Mouse (Mus musculus) layer of hippocampus, postnatal 10 days (tissue): ENCODE results near the gene Gm20388. TPM values are rescaled to one million over a fixed set of nuclear protein-coding genes. Genes with fewer than 3 reads are reported as not detected.
A peak's percentile ranks its signal among the peaks of the same experiment; 100 is the strongest.

Experiments
- DNase-seq, 2 experiments: peaks; one replicate each; pipeline ENCODE4 v3.0.0; 2021; ENCODE audit warnings: low spot score in 2 of 2
- total RNA-seq, 2 experiments: library from RNA; stranded (reverse); gene quantifications; 2 replicates each; pipeline ENCODE4 v1.2.3; 2021

Gene Gm20388
- total RNA-seq, 2 experiments from 2014 or later: not detected

DNA sequence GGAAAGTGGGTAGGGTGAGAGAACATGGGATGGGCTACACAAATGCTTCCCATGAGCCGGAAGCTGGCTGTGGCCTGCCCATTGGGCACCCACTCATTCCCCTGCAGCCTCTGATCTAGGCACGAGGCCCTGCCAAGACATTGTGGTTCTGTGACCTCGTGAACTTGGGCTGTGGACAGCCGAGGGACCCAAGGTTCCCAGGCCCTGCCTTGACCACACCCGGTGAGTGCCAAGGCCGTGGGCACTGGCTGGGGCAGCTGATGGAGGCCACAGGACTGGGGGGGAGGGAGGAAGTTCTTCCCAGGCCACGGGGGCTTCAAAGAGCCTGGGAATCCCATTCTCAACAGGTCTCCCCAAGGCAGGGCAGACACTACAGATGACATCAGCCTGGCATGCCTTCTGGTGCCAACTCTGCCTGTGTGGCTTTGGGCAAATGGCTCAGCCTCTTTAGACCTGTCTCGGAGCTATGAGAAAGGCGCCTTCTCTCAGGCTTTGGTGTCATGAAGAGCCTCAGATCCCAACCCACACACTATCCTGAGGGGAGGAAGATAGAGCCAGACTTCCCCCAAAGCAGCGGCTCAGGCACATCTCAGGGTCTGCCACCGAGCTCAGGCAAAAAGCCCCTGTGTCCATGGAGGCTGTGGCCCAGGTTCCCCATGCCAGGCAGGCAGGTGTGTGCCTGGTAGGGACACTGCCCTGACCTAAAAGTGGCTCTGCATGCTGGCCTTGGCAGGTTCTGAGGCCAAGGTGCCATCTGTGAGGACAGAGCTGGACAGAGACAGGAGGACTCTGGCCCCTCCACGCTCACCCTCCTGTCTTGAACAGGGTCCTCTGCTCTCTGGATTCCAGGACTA lies 2941.3 kb downstream of the Gm20388 start:
- DNase-seq: no peak

DNA sequence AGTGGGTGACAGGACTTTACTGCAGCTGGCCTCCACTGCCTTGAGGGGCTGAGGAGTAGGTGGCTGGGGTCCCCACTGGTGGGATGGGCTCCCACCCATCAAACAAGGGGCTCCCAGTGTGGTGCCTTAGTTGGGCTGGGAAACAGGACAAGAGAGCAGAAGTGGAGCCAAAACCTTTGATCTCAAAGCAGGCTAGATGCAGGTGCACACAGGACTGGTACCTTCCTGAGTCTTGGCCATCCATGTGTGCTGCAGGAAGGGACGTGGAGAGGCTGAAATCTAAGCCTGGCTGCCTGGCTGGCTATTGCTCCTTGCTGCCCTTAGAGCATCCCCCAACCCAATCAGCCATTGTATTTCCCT lies 2941.9 kb downstream of the Gm20388 start:
- no peak for DNase-seq

DNA sequence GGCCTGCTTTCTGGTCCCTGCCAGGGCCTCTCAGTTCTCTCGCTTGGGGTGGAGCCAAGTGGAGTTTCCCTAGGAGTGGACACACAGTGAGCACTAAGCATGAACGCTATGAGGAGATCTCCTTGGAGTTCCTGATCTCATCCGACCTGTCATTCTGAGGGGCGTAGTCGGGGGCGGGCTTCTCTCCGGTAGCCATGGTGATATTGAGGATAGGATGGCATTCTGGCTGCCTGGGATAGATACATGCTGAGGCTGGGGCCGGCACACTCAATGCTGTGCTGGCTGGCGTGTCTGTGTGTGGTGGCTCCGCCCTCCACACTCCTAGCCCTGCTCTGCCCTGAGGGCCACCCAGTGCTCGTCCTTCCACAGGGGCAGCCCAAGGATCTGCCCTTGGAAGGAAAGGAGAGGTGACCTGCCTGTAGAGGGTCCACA lies 2942.7 kb downstream of the Gm20388 start:
- DNase-seq: peak; percentile 37 to 51

DNA sequence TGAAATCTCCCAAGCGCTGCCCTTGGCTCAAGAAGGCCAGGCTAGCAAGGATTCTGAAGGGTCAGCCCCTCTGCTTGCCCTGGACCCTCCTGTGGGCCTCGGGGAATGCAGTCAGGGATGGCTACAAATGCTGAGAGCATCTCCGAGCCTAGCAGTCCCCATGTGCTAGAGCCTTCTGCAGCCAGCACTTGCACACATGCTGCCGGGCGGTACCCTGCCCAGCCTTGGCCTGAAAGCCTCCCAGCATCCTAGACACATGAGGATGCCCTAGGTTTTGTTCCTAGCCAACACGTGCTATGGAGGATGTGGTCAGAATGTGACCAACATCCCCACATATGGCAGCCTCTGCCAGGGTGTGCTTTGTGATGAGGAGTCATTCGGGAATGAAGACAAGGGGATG lies 2943.7 kb downstream of the Gm20388 start:
- DNase-seq: no peak

DNA sequence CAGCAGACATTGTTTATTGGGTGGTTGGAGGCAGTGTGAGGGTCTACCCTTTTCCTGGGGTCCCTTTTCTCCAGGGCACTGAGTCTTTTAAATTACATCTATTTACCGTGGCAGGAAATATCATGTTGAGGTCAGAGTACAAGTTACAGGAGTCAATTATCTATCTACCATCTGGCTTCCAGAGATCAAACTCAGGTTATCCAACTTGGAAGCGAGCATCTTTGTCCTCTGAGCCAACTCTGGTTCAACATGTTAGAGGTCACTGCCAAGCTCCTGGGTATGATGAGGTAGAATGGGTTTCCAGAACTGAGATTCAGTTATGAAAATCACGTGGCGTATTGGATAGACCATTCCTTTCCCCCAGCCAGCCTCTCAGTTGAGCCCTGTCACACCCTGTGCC lies 2944.5 kb downstream of the Gm20388 start:
- DNase-seq: no peak

DNA sequence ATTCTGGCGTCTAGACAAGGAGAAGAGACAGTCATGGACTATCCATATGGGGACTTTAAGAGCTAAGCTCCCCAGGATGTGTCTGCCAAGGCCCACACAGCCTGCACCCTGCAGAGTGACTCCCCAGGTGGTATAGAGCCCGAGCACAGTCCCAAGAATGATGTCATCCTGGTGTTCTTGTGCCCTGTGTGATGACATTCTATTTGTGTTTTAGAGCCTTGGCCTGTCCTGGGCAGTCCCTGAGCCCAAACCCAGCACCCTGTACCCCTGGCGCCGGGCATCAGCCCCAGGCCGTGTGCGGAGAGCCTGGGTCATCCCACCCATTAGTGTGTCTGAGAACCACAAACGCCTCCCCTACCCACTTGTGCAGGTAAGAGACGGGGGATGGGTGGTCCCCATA lies 2945.6 kb downstream of the Gm20388 start:
- DNase-seq: no peak

DNA sequence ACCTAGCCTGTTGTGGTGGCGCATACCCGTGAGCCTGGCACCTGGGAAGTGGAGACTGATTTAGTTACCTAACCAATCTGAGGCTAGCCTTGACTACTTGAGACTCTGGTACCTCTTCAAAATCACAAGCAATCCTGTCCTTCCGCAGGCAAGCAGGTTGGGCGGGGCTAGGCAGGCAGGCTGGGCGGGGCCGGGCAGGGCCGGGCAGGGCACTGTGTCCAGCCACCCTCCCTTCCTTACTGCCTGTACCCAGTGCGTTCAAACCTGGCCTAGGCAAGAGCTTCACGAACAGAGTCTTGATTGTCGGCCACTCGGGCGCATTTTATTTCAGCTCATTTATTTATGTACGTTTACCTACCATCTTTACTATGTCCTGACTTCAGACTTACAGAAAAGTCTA lies 2949.2 kb downstream of the Gm20388 start:
- DNase-seq: no peak

DNA sequence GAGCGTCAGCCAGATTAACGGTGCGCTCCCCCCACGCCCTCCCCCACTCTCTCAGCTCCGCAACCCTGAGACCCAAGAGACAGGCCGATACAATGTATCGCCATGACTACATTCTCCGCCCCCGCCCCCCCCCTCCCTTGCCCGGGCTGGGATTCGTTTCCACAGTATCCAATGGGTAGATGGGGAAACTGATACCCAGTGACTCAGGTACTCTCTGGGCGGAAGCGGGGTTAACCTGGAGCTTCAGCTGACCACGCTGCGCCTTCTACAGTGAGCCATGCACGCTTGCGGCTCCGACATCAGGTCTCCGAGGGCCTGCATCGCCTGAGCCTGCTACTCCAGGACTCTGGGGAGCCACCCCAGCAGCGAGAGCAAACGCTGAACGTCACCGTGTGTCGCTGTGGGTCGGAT lies 2954.1 kb downstream of the Gm20388 start:
- DNase-seq: no peak

DNA sequence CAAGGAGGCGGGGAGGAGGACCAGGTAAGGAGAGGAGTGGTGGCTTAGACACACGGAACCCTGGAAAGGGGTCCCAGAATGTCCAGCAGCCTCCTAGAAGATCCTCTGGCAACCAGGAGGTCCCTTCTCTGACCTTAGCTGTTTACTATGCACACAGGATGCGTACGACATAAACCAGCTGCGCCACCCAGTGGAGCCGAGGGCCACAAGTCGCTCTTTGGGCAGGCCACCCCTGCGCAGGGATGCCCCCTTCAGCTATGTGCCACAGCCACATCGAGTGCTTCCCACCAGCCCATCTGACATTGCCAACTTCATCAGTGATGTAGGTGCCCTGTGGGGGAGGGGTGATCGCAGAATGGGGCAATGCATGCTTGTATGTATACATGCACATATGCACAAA lies 2954.8 kb downstream of the Gm20388 start:
- DNase-seq: peak; percentile 19 to 44

DNA sequence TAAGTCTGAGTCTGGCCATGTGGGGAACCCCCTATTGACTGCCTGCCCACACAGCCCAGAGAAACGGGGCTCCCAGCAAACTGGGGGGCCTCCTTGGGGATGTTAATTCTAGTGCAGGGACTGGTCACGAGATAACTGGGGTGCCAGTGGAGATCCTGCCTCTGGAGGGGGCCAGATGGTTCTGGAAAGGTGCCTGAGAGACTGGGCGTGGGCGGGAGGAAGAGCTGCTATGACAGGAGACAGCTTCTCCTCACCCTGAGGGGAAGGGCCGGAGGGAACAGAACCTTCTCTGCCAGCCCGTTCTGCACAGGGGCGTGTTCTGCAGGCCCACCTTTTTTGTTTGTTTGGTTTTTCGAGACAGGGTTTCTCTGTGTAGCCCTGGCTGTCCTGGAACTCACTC lies 2955.6 kb downstream of the Gm20388 start:
- no peak for DNase-seq

DNA sequence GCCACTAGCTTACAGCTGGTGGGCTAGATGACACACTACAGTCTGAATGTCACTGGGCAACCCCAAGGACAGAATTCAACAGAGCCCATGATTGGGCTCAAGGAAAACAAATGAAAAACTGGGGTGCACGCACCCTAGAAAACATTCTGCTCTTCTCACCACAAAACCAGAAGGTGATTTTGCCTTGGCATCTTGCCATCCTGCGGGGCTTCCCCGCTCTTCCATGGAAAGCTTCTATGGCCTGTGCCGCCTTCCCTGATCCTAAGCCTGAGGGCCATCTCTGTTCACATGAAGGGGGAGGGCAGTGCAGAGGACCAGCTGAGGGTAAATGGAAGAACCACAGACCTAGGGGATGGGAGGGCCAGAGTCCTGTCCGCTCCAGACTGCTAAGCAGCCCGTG lies 2957.3 kb downstream of the Gm20388 start:
- DNase-seq: no peak

DNA sequence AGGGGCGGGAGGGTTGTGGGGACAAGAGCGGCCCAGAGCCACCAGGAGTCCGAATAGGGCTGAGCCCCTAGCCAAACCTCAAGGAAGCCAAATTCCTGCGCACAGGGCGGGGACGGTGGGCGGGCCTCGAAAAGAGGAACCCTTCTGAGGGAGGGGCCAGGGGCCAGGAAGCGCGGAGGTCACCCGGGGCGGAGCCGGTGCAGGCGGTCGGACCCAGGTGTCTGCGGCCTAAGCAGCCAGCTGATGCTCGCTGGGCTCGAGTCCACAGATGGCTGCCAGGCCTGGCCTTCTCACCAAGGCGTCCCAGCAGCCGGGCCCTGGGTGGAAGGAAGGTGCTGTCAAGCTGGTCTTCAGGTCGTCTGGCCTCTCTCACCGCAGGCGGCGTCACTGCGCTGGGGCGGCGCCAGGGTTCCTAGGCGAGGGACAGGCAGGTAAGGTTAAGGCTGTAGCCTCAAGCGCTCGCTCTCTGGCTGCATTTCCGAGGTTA lies 2959.8 kb downstream of the Gm20388 start:
- no peak for DNase-seq

DNA sequence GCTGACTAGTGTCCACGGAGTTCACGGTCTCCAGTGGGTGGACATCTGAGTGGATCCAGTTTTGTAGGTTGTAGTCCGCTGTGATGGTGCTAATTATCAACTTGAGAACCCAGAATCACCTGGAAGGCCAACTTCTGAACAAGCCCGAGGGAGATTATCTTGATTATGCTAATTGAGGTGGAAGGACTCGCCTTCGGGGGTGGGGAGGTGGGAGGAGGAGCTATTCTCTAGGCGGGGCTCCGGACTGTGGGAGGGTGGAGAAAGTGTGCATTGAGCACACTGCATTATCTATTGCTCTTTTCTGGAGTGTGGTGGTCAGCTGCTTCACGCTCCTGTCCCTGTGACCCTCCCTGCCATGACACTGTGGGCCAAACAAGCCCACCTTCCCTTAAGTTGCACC lies 2961.0 kb downstream of the Gm20388 start:
- no peak for DNase-seq

DNA sequence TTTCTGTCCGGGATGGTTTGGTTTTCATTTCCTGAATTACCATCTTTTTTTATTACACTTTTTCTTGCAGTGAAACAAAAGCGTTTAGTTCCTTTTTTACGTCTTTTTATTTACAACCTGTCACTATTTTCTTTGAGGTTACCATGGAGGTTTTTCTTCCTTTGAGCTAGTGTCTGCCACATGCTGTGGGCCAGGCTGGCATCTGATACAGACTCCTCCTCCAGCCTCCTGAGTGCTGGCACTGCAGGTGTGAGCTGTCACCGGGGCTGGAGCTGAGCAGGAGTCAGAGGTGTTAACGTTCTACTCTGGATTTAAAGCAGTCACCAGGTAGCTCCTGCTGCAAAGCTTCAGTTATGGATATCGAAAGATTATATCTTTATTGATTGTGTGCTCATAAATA lies 2962.5 kb downstream of the Gm20388 start:
- no peak for DNase-seq

DNA sequence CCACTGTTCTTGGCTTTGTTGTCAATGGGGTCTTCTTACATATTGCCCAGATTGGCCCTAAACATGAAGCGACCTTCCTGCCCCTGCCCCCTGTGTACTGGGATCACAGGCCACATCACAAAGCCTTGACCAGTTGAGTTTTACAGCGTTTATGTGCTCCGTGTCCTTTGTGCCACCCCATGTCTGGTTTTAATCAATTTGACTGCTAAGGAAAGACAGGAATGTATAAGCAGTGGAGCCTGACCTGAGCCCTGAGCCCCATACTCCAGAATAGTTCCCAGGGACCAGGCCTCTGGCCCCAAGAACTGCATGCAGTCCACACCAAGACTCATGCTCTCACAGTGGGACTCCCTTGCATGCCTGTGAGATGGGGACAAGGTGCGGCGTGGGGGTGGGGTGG lies 2964.5 kb downstream of the Gm20388 start:
- no peak for DNase-seq

DNA sequence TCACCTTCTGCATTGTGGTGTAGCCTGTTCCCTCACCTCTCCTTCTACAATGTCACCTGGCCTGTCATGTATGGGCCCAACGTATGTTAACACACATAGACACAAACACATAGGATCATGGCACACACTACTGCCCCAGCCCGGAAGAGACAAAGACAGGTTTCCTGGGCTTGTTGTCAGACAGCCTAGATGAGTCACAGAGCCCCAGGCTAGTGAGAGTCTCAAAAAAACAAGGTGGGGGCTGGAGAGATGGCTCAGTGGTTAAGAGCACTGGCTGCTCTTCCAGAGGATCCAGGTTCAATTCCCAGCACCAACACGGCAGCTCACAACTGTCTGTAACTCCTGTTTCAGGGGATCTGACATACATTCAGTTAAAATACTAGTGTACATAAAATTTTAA lies 2967.6 kb downstream of the Gm20388 start:
- DNase-seq: no peak

DNA sequence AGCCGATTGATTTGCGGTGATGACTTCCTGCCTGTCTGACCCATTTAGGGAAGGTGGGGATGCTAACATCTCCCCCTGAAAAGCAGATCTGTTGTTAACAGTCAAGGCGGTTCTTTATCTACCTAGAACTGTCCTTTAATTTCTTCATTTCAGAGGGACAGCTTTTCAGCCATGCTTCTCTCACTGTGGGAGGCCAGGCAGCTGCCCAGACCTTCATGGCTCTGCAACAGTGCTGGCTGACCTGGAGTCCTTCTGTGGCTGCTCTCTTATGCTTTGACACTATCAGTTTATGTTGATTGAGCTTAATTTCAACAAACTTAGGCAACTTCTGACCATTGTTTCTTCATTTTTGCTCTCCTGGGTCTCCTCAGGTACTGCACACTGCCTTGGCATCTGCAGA lies 2969.7 kb downstream of the Gm20388 start:
- DNase-seq: no peak

DNA sequence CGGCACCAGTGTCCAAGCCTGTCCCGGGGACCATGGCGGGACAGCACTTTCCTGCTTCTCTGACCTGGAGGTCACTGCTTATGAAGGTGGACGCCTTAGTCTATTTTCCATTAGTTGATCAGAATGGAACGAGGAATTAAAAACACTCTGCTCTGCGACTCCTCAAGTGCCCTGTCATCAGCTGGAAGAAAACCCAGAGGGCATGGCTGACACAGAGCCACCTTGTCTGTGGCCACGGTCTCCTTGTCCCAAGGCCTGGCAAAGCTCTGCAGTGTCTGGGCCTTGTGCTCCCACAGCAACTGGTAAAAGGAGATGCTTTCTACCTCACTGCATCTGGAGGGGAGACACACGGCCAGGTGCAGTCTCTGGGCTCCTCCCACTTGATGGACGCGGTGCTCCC lies 2973.0 kb downstream of the Gm20388 start:
- DNase-seq: no peak

DNA sequence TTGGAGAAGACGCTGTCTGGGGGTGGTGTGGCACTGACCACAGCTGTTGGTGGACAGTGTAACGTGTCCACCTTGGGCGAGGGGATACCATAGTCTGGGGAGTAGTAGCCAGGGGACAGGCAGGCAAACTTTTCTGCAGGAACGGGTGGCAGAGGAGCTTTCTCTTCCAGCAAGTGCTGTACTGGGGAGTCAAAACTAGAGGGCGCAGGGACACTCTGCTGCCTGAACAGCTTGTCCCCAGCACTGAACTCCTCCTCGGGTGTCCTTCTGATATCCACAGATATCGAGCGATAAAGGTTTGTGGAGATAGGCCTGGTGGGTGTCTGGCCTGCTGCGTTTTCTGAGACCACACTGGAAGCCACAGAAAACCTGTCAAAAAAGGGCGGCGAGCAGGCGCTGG lies 2980.8 kb downstream of the Gm20388 start:
- no peak for DNase-seq

DNA sequence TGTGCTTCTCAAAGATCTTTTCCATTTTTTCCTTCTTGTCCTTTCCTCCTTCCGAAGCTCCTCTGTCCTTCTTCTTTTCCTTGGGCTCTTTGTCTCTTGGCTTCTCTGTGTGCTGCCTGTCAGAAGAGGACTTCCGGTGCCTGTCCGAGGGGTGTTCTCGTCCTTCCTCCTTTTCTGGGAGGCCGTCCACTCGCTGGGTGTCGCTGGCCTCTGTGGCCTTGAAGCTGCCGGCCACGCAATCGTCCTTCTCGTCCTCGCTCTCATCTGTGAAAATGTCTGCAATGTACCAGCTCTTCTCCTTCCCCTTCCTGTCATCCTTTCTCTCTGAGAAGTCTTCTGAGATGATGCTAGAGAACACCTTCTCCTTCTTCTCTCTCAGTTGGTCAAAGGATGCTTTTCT lies 2982.8 kb downstream of the Gm20388 start:
- DNase-seq: no peak

DNA sequence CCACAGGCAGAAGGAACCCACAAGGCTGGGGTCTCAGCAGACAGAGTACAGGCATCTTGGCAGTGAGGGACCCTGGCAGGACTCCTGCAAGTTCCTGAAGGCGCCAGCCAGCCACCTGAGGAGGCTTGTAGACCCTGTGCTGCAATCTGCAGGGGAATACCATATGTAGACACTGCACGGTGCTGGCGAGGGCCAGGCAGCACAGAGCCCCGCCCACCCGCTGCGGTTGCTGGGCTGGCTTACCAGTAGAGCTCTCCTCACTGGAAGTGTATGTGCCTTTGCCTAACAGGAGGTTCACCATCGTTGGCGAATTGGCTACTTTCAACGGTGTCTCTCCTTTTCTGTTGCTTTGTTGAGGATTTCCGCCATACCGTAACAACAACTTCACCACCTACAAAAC lies 2985.7 kb downstream of the Gm20388 start:
- no peak for DNase-seq

DNA sequence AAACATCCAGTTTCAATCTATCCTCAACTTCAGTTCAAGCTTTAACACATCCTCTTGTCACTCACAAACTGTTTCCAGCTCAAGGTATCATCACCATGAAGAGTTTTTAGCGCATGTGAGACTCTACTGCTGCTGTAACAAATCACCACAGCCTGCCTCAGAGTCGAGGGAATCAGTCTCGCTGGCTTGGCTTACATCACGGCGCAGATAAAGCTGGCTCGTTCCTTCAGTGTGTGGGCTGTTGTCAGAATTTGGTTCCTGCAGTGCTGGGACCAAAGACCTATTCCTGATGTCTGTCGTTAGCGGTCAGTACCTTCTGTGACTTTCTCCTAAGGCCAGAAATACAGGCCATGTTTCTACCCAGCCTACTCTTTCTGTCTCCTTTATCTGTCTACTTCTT lies 2986.6 kb downstream of the Gm20388 start:
- no peak for DNase-seq

DNA sequence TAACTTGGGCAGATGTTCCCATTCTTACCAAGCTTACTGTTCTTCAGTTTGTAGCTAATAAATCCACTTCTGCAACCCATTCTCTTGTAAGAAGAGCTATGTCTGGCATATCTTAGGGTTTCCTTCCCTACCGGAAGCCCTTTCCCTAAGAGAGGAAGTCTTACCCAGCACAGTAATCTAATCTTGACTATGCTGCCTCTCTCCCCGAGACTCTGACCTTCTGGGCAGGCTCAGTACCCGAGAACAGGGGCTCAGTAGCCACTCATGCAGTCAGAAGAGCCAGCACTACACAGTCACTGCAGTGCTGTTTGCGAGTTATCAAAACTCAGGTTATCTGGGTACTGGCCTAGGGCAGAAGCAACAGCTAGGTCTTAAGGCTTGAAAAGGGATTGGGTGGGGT lies 2987.4 kb downstream of the Gm20388 start:
- DNase-seq: no peak
